Mouse (Mus musculus) liver, embryonic 16.5 days (tissue): ENCODE results near the gene Arhgef3. TPM values are rescaled to one million over a fixed set of nuclear protein-coding genes. Genes with fewer than 3 reads are reported as not detected.

Experiments used
- ATAC-seq: fragments of 200-750 bp; cut with Nextera tagmentation; 2 replicates; pipeline ENCODE4 v1.8.0; 2017; ENCODE audit warnings: low read depth, mild to moderate bottlenecking, moderate number of reproducible peaks, moderate library complexity
- H3K27ac ChIP-seq: fragments of 300-500 bp; sonication (generic); 2 replicates; pipeline ENCODE4 v1.5.1; 2014; ENCODE audit warnings: mild to moderate bottlenecking, low read length
- H3K27me3 ChIP-seq: fragments of 300-500 bp; sonication (generic); 2 replicates; pipeline ENCODE4 v1.6.1; 2014; ENCODE audit warnings: low read depth, low read length, mixed read lengths; ENCODE audit not compliant: control insufficient read depth, insufficient read depth
- H3K36me3 ChIP-seq: fragments of 300-500 bp; sonication (generic); 2 replicates; pipeline ENCODE4 v1.6.1; 2014; ENCODE audit warnings: mild to moderate bottlenecking; ENCODE audit not compliant: control insufficient read depth, insufficient read depth
- H3K4me1 ChIP-seq: fragments of 300-500 bp; sonication (generic); 2 replicates; pipeline ENCODE4 v1.6.1; 2014; ENCODE audit warnings: low read depth, low read length, mixed read lengths; ENCODE audit not compliant: control insufficient read depth
- H3K4me2 ChIP-seq: fragments of 300-500 bp; sonication (generic); 2 replicates; pipeline ENCODE4 v1.6.1; 2014; ENCODE audit warnings: low read depth, low read length, mixed read lengths
- H3K4me3 ChIP-seq: fragments of 300-500 bp; sonication (generic); 2 replicates; pipeline ENCODE4 v1.5.1; 2014; ENCODE audit warnings: low read depth, mild to moderate bottlenecking, low read length
- H3K9ac ChIP-seq: fragments of 300-500 bp; sonication (generic); 2 replicates; pipeline ENCODE4 v1.6.1; 2014; ENCODE audit warnings: low read depth, low read length
- H3K9me3 ChIP-seq: fragments of 300-500 bp; sonication (generic); replicated peaks from 2 replicates; pipeline ENCODE4 v1.6.1; 2016; ENCODE audit warnings: low read length; ENCODE audit not compliant: control insufficient read depth
- WGBS: fragments of 180-500 bp; shearing (Covaris S2); extraction: QIAGEN DNeasy Blood & Tissue Kit; methylation state at CpG from one replicate; pipeline ENCODE4 v1.1.7; 2014; ENCODE audit not compliant: insufficient replicate concordance; 5-methylcytosine and 5-hydroxymethylcytosine counted together
- polyA plus RNA-seq: library from polyadenylated mRNA; unstranded; fragments of >200 nt; fragmentation: Nextera tagmentation; extraction: Ambion mirVana; gene quantifications from 2 replicates; pipeline ENCODE4 v1.2.1, GENCODE M21; 2015

Arhgef3 gene
- polyA plus RNA-seq, 1 experiment from 2014 or later = 12.5 TPM

DNA sequence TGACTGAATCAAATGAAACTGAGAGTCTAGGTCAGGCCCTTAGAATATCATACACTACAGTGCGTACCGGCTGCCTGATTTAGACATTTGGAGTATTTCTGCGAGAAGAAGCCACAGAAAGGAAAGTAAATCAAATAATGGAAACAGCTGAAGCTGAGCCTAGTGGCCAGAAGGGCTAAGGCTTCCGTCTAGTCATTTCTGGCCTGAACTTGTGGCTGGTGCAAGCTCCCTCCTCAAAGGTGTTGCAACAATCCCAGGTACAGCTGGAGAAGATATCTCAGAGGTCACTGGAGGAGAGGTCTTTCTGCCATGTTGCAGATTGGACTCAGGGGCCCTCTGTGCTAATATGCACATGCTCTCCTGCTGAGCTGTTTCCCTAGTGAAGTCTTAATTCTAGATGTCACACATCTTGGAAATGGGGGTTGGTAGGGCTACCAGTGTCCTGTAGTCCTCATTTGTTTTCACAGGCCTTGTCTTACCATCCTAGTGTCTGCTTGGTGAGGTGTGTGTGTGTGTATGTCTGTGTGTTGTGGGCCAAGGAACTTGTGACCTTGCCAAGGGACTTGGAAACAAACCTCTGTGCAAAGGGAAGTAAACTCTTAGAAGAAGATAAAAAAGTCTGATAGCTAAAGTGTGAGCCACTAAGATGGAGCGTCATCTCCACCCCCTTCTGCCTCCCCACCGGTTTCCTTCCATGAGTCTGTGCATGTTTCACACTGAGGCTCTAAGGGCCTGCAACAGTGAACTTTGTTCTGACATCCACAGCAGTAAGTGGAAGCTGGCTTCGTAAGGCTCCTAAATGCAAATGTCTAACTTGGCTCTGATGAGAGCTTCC is 230.6 kb downstream of the Arhgef3 start:
- peak overlapping the region; percentile 8; the same call in 1 of the 2 replicates for H3K27ac ChIP-seq
- H3K9me3 ChIP-seq = no peaks in the 10 kb centered on the region
- WGBS = 52% methylated on average over 7 of the region's 7 CpGs
- H3K9ac ChIP-seq = no peak overlapping the region
- peaks cover 34% of the 10 kb centered on the region for H3K4me1 ChIP-seq
- H3K27me3 ChIP-seq = no peaks in the 10 kb centered on the region
- 0 out of 2 replicates have a peak, but pooled peaks cover 2% of the 10 kb centered on the region for H3K36me3 ChIP-seq
- no peak overlapping the region for H3K4me2 ChIP-seq
- no peak for ATAC-seq
- no peak overlapping the region for H3K4me3 ChIP-seq

DNA sequence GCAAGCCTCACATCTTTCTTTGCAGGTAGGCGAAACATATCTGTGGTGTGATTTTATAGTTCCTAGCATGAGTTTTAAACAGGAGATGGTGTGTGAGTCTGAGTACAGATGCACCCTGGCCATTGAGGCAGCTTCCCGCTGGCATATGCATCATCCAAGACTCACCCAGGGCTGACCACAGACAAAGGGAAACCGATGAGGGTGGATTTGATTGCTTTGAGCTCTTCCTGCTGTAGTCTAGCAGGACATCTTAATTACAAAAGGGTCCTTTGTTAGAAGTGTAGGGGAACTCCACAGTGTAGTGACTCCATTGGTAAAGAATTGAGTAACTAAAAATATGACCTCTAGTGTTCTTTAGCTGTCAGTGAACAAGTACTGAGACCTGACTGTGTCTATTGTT is 232.5 kb downstream of the Arhgef3 start:
- Histone ChIP-seq H3K4me1 (peaks cover 46% of the 10 kb centered on the region), H3K4me2 (no peak overlapping the region), H3K4me3 (no peak overlapping the region), H3K27ac (no peak overlapping the region), H3K9me3 (no peaks in the 10 kb centered on the region), H3K9ac (no peak overlapping the region), H3K36me3 (0 out of 2 replicates have a peak, but pooled peaks cover 2% of the 10 kb centered on the region), H3K27me3 (no peaks in the 10 kb centered on the region)
- no peak for ATAC-seq
- 49% methylated on average over 3 of the region's 3 CpGs for WGBS

GRCm38 (mm10) chr14:27347666-27348065 is 233.0 kb downstream of the Arhgef3 start:
- no peak overlapping the region for H3K4me3 ChIP-seq
- 65% methylated on average over 5 of the region's 5 CpGs for WGBS
- H3K4me2 ChIP-seq = no peak overlapping the region
- H3K27me3 ChIP-seq = no peaks in the 10 kb centered on the region
- ATAC-seq = no peak
- no peak overlapping the region for H3K9ac ChIP-seq
- peaks cover 50% of the 10 kb centered on the region for H3K4me1 ChIP-seq
- no peak overlapping the region for H3K27ac ChIP-seq
- H3K36me3 ChIP-seq = 0 out of 2 replicates have a peak, but pooled peaks cover 2% of the 10 kb centered on the region
- H3K9me3 ChIP-seq = no peaks in the 10 kb centered on the region

DNA sequence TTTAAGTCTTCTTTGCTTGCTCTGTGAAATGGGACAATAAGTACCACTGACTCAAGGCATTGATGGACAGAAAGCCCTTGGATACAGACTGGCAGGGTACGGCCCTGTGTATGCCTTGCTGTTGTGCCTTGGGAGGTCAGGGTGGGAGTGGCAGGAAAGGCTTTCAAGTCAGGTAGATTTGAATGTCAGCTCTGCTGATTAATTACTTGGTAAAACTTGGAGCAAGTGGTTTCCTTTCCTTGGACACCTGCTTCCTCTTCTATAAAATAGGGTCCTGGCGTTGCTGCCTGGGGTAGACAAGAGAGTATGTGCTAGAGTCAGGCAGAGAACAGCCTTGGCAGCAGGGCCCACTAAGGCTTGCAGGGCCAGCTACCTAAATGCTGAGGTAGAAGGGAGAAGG is 233.4 kb downstream of the Arhgef3 start:
- ATAC-seq = no peak
- no peaks in the 10 kb centered on the region for H3K27me3 ChIP-seq
- WGBS = 40% methylated on average over 2 of the region's 2 CpGs
- H3K9me3 ChIP-seq = no peaks in the 10 kb centered on the region
- peaks cover 50% of the 10 kb centered on the region for H3K4me1 ChIP-seq
- H3K9ac ChIP-seq = no peak overlapping the region
- no peak overlapping the region for H3K4me3 ChIP-seq
- H3K36me3 ChIP-seq = 0 out of 2 replicates have a peak, but pooled peaks cover 2% of the 10 kb centered on the region
- no peak overlapping the region for H3K27ac ChIP-seq
- no peak overlapping the region for H3K4me2 ChIP-seq

- Histone ChIP-seq H3K27ac (no peak overlapping the region), H3K36me3 (0 out of 2 replicates have a peak, but pooled peaks cover 2% of the 10 kb centered on the region), H3K4me3 (no peak overlapping the region), H3K4me2 (no peak overlapping the region), H3K9me3 (no peaks in the 10 kb centered on the region), H3K4me1 (peaks cover 50% of the 10 kb centered on the region), H3K27me3 (no peaks in the 10 kb centered on the region), H3K9ac (no peak overlapping the region)
- ATAC-seq = no peak
- 79% methylated on average over 4 of the region's 4 CpGs for WGBS
These were observed 234.0 kb downstream of the Arhgef3 start for GRCm38 (mm10) chr14:27348656-27349055.

DNA sequence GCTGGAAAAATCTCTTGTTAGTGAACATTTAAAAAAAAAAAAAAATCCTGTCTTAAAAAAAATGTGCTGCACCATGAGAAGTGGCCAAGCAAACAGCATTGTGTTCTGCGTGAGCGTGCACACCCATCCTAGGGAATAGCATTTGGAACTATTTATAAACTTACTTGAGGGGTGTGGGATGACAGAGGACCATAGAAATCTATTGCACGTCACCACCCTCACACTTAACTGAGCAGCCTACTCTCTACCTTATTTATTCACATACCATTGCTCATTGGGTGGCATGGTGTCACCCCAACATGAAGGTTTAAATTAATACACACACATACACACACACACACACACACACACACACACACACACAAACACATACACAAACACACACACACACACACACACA is 234.4 kb downstream of the Arhgef3 start:
- H3K9me3 ChIP-seq = no peaks in the 10 kb centered on the region
- no peaks in the 10 kb centered on the region for H3K36me3 ChIP-seq
- H3K9ac ChIP-seq = no peak overlapping the region
- no peaks in the 10 kb centered on the region for H3K27me3 ChIP-seq
- H3K4me1 ChIP-seq = peaks cover 53% of the 10 kb centered on the region
- 86% methylated on average over 3 of the region's 3 CpGs for WGBS
- H3K4me2 ChIP-seq = no peak overlapping the region
- H3K4me3 ChIP-seq = no peak overlapping the region
- no peak overlapping the region for H3K27ac ChIP-seq
- ATAC-seq = no peak

GRCm38 (mm10) chr14:27349828-27350729 is 235.4 kb downstream of the Arhgef3 start:
- Histone ChIP-seq H3K9me3 (no peaks in the 10 kb centered on the region), H3K36me3 (no peaks in the 10 kb centered on the region), H3K27me3 (no peaks in the 10 kb centered on the region), H3K9ac (no peak overlapping the region), H3K27ac (peak overlapping the region; percentile 68), H3K4me1 (peaks cover 48% of the 10 kb centered on the region), H3K4me2 (peak overlapping the region; percentile 18; the same call in 1 of the 2 replicates), H3K4me3 (no peak overlapping the region)
- peak; percentile 86 for ATAC-seq
- 38% methylated on average over 17 of the region's 17 CpGs for WGBS

GRCm38 (mm10) chr14:27351051-27351475 is 236.4 kb downstream of the Arhgef3 start:
- Histone ChIP-seq H3K4me2 (peak overlapping the region; percentile 12; the same call in 1 of the 2 replicates), H3K9me3 (no peaks in the 10 kb centered on the region), H3K4me3 (no peak overlapping the region), H3K9ac (peak overlapping the region; percentile 15; the same call in 1 of the 2 replicates), H3K4me1 (peaks cover 41% of the 10 kb centered on the region), H3K27ac (peak overlapping the region; percentile 79), H3K27me3 (no peaks in the 10 kb centered on the region), H3K36me3 (no peaks in the 10 kb centered on the region)
- peak; percentile 26; the same call in 1 of the 2 replicates for ATAC-seq
- 22% methylated on average over 5 of the region's 5 CpGs for WGBS
